Mouse (Mus musculus) liver, adult 2 months (tissue): ENCODE measurements around the gene Map1lc3a. TPM values are rescaled to one million over a fixed set of nuclear protein-coding genes. Genes with fewer than 3 reads are reported as not detected.

ENCODE experiments used
- DNase-seq: peaks from one replicate; pipeline ENCODE4 v3.0.0-alpha.2; 2011; ENCODE audit warnings: low read depth, low spot score; ENCODE audit errors: extremely low read depth
- H3K27ac ChIP-seq: fragments of 200-500 bp; replicated peaks from 2 replicates; pipeline ENCODE4 v1.5.1; 2012; ENCODE audit warnings: low read depth, mild to moderate bottlenecking, control low read depth, inconsistent platforms, low read length; ENCODE audit not compliant: insufficient read depth
- H3K27me3 ChIP-seq: fragments of 200-500 bp; 2 replicates; pipeline ENCODE4 v1.6.1; 2012; ENCODE audit warnings: mild to moderate bottlenecking, moderate library complexity, low read length, inconsistent platforms; ENCODE audit not compliant: control insufficient read depth, insufficient read depth
- H3K36me3 ChIP-seq: fragments of 200-500 bp; 2 replicates; pipeline ENCODE4 v1.6.1; 2012; ENCODE audit warnings: low read length, inconsistent platforms; ENCODE audit not compliant: control insufficient read depth, insufficient read depth
- H3K4me1 ChIP-seq: fragments of 200-500 bp; 2 replicates; pipeline ENCODE4 v1.6.1; 2011; ENCODE audit warnings: low read length; ENCODE audit not compliant: control insufficient read depth, insufficient read depth
- H3K4me3 ChIP-seq: fragments of 200-500 bp; 2 replicates; pipeline ENCODE4 v1.5.1; 2011; ENCODE audit warnings: low read depth, mild to moderate bottlenecking, control low read depth, low read length, moderate library complexity; ENCODE audit not compliant: insufficient read depth
- H3K79me2 ChIP-seq: fragments of 200-500 bp; 2 replicates; pipeline ENCODE4 v1.6.1; 2012; ENCODE audit warnings: inconsistent platforms, mild to moderate bottlenecking, low read length, moderate library complexity; ENCODE audit not compliant: control insufficient read depth, insufficient read depth
- H3K9ac ChIP-seq: fragments of 200-500 bp; 2 replicates; pipeline ENCODE4 v1.6.1; 2012; ENCODE audit warnings: low read depth, mild to moderate bottlenecking, control low read depth, inconsistent platforms, low read length
- CTCF ChIP-seq: fragments of 200-500 bp; IDR thresholded peaks from 2 replicates; pipeline ENCODE4 v1.5.1; 2011; ENCODE audit warnings: low read depth, low read length, control low read depth
- POLR2A ChIP-seq: fragments of 200-500 bp; IDR thresholded peaks from 2 replicates; pipeline ENCODE4 v1.6.1; 2011; ENCODE audit warnings: low read length, control low read depth; ENCODE audit not compliant: insufficient read depth; ENCODE audit errors: extremely low read depth
- WGBS: fragments of 180-500 bp; shearing (Covaris S2); methylation state at CpG from one replicate; pipeline ENCODE4 v1.1.7; 2018; 5-methylcytosine and 5-hydroxymethylcytosine counted together
- polyA plus RNA-seq: library from polyadenylated mRNA; depleted of rRNA; stranded (reverse); fragments of >200 nt; gene quantifications from 2 replicates; pipeline ENCODE4 v1.2.3, GENCODE M21; 2012; rRNA removed
- total RNA-seq: library from RNA; depleted of rRNA; stranded (reverse); fragments of >200 nt; gene quantifications from 2 replicates; pipeline ENCODE4 v1.2.3, GENCODE M21; 2014; rRNA removed

Map1lc3a gene
- total and polyA plus RNA-seq, 2 experiments, result 26.8 to 87.2 TPM

DNA sequence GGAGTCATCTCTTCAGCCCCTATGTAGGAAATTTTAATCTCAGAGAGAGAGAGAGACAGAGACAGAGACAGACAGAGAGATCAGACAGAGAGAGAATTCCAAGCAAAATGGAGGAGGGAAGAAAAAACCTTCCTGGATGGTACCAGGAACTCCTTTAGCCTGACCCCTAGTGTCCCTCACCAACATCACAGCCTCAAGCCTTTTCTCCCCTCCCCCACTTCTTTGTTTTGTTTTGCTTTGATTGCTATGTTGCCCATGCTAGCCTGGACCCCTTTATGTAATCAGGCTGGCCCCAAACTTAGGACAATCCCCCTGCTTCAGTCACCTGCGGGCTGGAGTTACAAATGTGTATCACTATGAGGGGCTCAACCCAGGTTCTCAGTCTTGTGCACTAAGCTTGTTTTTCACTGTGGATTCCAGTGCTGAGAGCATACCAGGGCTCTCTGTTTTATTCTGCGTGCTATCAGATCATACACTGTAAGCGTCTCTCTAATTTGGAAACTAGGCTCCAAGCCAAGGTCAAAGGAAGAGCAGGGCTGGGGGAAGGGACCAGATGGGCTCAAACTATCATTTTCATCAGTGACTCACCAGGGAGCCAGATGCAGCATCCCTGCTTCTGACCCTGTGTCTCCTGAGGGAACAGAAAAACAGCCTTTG lies 33.0 kb downstream of the Map1lc3a start:
- TF ChIP-seq CTCF (peak; percentile 48), POLR2A (no peak)
- Histone ChIP-seq H3K4me3 (no peak overlapping the region), H3K36me3 (peaks cover 19% of the 10 kb centered on the region), H3K27ac (no peak overlapping the region), H3K9ac (no peak overlapping the region), H3K27me3 (no peaks in the 10 kb centered on the region), H3K79me2 (no peaks in the 10 kb centered on the region), H3K4me1 (no peaks in the 10 kb centered on the region)
- DNase-seq, result peak; percentile 37
- 19% methylated on average over 3 of the region's 3 CpGs for WGBS

DNA sequence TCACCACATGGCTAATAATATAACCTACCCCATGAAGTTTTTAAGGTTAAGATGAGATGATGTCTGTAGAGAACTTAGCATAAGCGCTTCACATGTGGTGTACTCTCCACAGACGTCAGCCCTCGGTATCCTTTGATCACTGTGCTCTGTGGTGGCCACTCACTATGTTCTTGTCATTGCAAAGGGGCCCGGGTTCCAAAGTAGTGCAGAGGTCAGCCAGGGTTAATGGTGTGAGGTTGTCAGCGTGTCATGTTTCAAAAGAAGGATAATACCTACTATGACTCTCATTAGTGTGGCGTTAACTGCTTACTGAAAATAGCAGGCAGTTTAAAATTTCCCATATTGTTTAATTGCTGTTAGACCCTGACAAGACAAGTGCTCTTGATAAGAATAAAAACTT lies 37.6 kb downstream of the Map1lc3a start:
- H3K79me2 ChIP-seq, result no peaks in the 10 kb centered on the region
- no peaks in the 10 kb centered on the region for H3K4me1 ChIP-seq
- no peak overlapping the region for H3K27ac ChIP-seq
- peaks cover 13% of the 10 kb centered on the region for H3K36me3 ChIP-seq
- DNase-seq, result no peak
- no peak overlapping the region for H3K9ac ChIP-seq
- 88% methylated on average over 6 of the region's 6 CpGs for WGBS
- no peak overlapping the region for H3K4me3 ChIP-seq
- no peak for TF ChIP-seq CTCF
- no peak for TF ChIP-seq POLR2A
- no peaks in the 10 kb centered on the region for H3K27me3 ChIP-seq

DNA sequence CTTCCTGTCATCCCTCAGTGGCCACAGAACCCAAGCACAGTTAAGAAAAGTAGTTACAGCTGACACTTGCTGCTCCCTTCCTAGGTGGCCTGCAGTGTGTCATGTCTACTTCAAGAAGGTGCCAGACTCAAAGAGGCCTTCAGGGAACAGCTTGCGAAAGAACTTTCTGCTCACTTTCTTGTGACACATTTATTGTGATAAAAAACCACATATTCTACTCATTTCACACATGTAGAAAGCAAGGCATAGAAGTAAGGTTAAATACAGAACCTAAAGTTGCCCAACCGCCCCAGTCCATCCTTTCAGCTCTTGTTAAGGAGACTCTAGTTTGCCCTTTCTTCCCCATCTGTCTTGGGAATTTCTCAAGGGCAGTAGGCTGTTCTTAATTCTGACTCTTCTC lies 42.5 kb downstream of the Map1lc3a start:
- Histone ChIP-seq H3K9ac (no peak overlapping the region), H3K27me3 (no peaks in the 10 kb centered on the region), H3K79me2 (no peaks in the 10 kb centered on the region), H3K4me1 (peaks cover 1% of the 10 kb centered on the region; the same call in 1 of the 2 replicates), H3K27ac (no peak overlapping the region), H3K4me3 (no peak overlapping the region), H3K36me3 (peaks cover 4% of the 10 kb centered on the region)
- 92% methylated on average over 2 of the region's 2 CpGs for WGBS
- no peak for DNase-seq
- TF ChIP-seq CTCF (no peak), POLR2A (no peak)

DNA sequence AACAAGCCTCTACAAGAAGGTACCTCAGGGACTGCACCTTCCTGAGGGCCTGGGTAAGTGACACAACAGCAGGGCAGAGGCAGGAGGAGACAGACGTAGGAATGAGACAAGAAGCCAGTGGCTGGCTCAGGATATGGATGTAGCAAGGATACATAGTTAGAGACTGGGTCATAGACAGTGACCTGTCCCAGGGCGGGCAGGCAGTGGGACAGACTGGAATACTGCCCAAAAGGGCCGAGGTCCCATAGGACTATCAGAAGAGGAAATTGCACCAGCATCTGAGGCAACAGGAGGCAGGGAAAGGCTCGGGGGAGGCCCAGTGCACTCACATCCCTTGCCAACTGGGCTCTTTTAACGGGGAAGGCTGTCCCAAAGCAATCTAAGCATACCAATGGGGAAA lies 44.5 kb downstream of the Map1lc3a start:
- no peaks in the 10 kb centered on the region; the same call in 1 of the 2 replicates for H3K36me3 ChIP-seq
- WGBS, result 18% methylated on average over 5 of the region's 5 CpGs
- peak; percentile 15 for DNase-seq

DNA sequence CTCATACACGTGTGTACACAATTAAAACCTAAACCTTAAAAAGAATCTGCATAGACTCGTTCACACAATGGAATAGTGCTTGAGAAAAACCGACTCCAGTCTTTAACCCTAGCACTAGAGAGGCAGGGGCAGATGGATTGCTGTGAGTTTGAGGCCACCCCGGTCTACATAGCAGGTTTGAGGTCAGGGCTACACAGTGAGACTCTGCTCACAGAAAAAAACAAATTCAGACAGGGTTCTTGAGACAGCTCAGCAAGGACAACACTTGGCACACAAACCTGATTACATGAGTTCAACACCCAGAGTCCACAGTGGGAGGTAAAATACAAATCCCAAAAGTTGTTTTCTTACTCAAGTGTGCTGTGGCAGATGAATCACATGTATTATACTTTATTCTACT lies 49.9 kb downstream of the Map1lc3a start:
- no peak for TF ChIP-seq POLR2A
- TF ChIP-seq CTCF, result no peak

More for the DNA sequence above, 44.5 kb downstream of the Map1lc3a start:
- Histone ChIP-seq H3K4me3 (no peak overlapping the region), H3K79me2 (no peaks in the 10 kb centered on the region), H3K27ac (no peak overlapping the region), H3K9ac (no peak overlapping the region), H3K27me3 (no peaks in the 10 kb centered on the region), H3K4me1 (peaks cover 1% of the 10 kb centered on the region; the same call in 1 of the 2 replicates)
- no peak for TF ChIP-seq POLR2A
- no peak for TF ChIP-seq CTCF

More for the DNA sequence above, 49.9 kb downstream of the Map1lc3a start:
- no peak for DNase-seq
- 94% methylated on average over 4 of the region's 4 CpGs for WGBS
- H3K4me3 ChIP-seq, result no peak overlapping the region
- H3K36me3 ChIP-seq, result peaks cover 23% of the 10 kb centered on the region
- H3K4me1 ChIP-seq, result no peaks in the 10 kb centered on the region
- H3K27ac ChIP-seq, result no peak overlapping the region
- H3K27me3 ChIP-seq, result no peaks in the 10 kb centered on the region
- no peak overlapping the region for H3K9ac ChIP-seq
- H3K79me2 ChIP-seq, result no peaks in the 10 kb centered on the region

Other genes starting within 250 kb of the Map1lc3a start
- 1,859 and 1,996 TPM in 2 replicates for gene Ahcy, start 201.8 kb upstream of the Map1lc3a start, total RNA-seq
- 1,364 and 1,580 TPM in 2 replicates for gene Ahcy, start 201.8 kb upstream of the Map1lc3a start, polyA plus RNA-seq
- 50.7 and 61.4 TPM in 2 replicates for gene Itch, start 142.8 kb upstream of the Map1lc3a start, total RNA-seq
- gene Itch, start 142.8 kb upstream of the Map1lc3a start, polyA plus RNA-seq, result 5.9 and 6.1 TPM in 2 replicates
- 104 and 124 TPM in 2 replicates for gene Dynlrb1, start 39.8 kb upstream of the Map1lc3a start, total RNA-seq
- 141 and 163 TPM in 2 replicates for gene Dynlrb1, start 39.8 kb upstream of the Map1lc3a start, polyA plus RNA-seq
- gene Pigu, start 81.1 kb downstream of the Map1lc3a start, total RNA-seq, result 9.3 and 11.9 TPM in 2 replicates
- 19.5 and 24.0 TPM in 2 replicates for gene Pigu, start 81.1 kb downstream of the Map1lc3a start, polyA plus RNA-seq
- 54.2 and 60.6 TPM in 2 replicates for gene Trp53inp2, start 104.8 kb downstream of the Map1lc3a start, total RNA-seq
- gene Trp53inp2, start 104.8 kb downstream of the Map1lc3a start, polyA plus RNA-seq, result 98.7 and 142 TPM in 2 replicates
- 6.4 and 9.5 TPM in 2 replicates for gene Ncoa6, start 197.6 kb downstream of the Map1lc3a start, total RNA-seq
- 15.1 and 18.3 TPM in 2 replicates for gene Ncoa6, start 197.6 kb downstream of the Map1lc3a start, polyA plus RNA-seq
- gene Acss2, start 241.7 kb downstream of the Map1lc3a start, total RNA-seq, result 204 and 297 TPM in 2 replicates
- 155 and 248 TPM in 2 replicates for gene Acss2, start 241.7 kb downstream of the Map1lc3a start, polyA plus RNA-seq
- 0.18 and 0.47 TPM in 2 replicates for gene Ggt7, start 241.9 kb downstream of the Map1lc3a start, total RNA-seq
- 0.63 and 1.7 TPM in 2 replicates for gene Ggt7, start 241.9 kb downstream of the Map1lc3a start, polyA plus RNA-seq